Mouse (Mus musculus) megakaryocyte, embryonic 14.5 days (primary cell): Measurements from ENCODE around the gene Ccng1.

Experiments used
- FLI1 ChIP-seq: IDR thresholded peaks from 2 replicates; pipeline ENCODE4 v1.6.1; 2012; ENCODE audit warnings: low read length, inconsistent platforms, mixed read lengths
- GATA1 ChIP-seq: IDR thresholded peaks from 3 replicates; pipeline ENCODE4 v1.6.1; 2012; ENCODE audit warnings: mixed read lengths, low read length, inconsistent platforms, borderline replicate concordance

DNA sequence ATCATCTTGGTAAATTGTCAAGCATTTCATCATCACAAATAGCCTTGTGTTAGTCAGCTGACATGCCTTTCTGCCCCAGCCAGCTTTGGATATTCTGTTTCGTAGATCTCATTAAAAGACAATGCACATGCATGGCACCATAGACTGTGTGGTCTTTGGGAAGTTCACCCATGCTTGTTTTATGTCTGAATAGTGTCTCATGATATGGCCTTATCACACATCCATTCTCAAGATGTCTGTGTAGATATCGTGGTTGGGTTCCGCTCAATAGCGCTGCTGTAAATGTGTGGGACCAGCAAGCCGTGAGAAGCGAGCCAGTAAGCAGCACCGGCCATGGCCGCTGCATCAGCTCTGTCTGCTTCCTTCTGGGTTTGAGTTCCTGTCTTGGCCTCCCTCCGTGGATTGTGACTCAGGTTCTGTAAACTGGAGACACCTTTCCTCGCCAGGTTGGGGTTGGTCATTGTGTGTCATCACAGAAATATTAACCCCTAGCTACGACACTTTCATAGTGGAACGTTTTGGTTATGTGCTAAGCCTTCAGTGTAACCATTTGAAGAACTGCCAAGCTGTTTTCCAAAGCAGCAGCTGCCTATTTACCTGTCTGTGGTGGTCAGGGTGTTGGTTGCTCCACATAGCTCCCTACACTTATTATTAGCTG lies 13.4 kb downstream of the Ccng1 start:
- TF ChIP-seq GATA1, result no peak
- no peak for TF ChIP-seq FLI1
